Mouse (Mus musculus): ENCODE measurements around the gene Tbcb. TPM values are rescaled to one million over a fixed set of nuclear protein-coding genes. Genes with fewer than 3 reads are reported as not detected.

The Tbcb gene
- 145 and 170 TPM in 2 replicates for polyA plus RNA-seq (2015; fragmentation: Nextera tagmentation; extraction: Ambion mirVana)

- Histone ChIP-seq H3K36me3 (peaks cover 50% of the 10 kb centered on the region), H3K4me3 (peak within 1 kb of the TSS; percentile 87), H3K27ac (replicated peaks) (peak within 1 kb of the TSS; percentile 95), H3K9me3 (no peaks in the 10 kb centered on the region), H3K4me1 (peaks cover 18% of the 10 kb centered on the region), H3K27me3 (replicated peaks) (no peaks in the 10 kb centered on the region), H3K4me2 (peak within 1 kb of the TSS; percentile 93), H3K9ac (peak within 1 kb of the TSS; percentile 91)
- ATAC-seq (ENCODE audit: extremely low read depth, insufficient number of reproducible peaks, low FRiP score, low TSS enrichment) = peak; percentile 93
- WGBS = under 1% methylated on average over 67 of the region's 67 CpGs
These were observed at the start of gene Tbcb, which contains the start of gene Polr2i for GRCm38 (mm10) chr7:30231669-30232454. Tbcb (minus strand) TSS chr7:30232272. Polr2i (plus strand) TSS chr7:30231948.

GRCm38 (mm10) chr7:30281522-30281921 is 49.5 kb upstream of the Tbcb start:
- ATAC-seq (ENCODE audit: extremely low read depth, insufficient number of reproducible peaks, low FRiP score, low TSS enrichment) = no peak
- peak overlapping the region; percentile 94 for H3K4me2 ChIP-seq
- H3K4me3 ChIP-seq = no peak overlapping the region
- no peaks in the 10 kb centered on the region for H3K36me3 ChIP-seq
- H3K9me3 ChIP-seq = no peaks in the 10 kb centered on the region
- peaks cover 22% of the 10 kb centered on the region for H3K4me1 ChIP-seq
- H3K9ac ChIP-seq = 0 out of 2 replicates have a peak overlapping the region, but pooled peaks have one; percentile 83
- H3K27ac ChIP-seq (replicated peaks) = peak overlapping the region; percentile 99
- WGBS = 69% methylated on average over 4 of the region's 4 CpGs
- no peaks in the 10 kb centered on the region for H3K27me3 ChIP-seq (replicated peaks)

DNA sequence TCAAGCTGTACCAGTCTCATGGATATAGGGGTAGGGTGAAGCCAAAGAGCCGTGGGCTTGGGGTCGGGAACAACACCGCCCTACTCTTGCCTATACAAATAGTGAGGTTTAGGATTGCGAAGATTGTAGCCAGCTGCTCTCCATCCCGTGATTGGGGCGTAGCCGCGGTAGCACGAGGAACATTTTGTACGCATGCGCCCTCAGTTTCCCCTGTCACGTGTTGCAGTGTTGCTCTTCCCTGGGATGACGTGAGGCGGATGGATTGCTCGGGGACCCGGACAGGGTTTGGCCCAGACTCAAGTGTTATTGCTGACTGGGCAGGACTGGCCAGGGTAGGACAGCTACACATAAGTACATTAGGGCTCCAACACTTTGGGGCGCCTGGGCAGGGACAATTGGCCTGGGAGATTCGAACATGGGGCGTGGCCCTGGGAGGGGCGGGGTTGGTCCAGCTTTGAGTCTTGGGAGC is 48.6 kb upstream of the Tbcb start:
- Histone ChIP-seq H3K36me3 (no peaks in the 10 kb centered on the region), H3K4me3 (peak overlapping the region; percentile 86), H3K4me2 (peak overlapping the region; percentile 94), H3K27ac (replicated peaks) (peak overlapping the region; percentile 99), H3K4me1 (peaks cover 22% of the 10 kb centered on the region), H3K9ac (peak overlapping the region; percentile 83), H3K27me3 (replicated peaks) (no peaks in the 10 kb centered on the region), H3K9me3 (no peaks in the 10 kb centered on the region)
- WGBS = under 1% methylated on average over 20 of the region's 20 CpGs
- peak; percentile 76 for ATAC-seq (ENCODE audit: extremely low read depth, insufficient number of reproducible peaks, low FRiP score, low TSS enrichment)

- H3K9ac ChIP-seq = peak within 1 kb of the TSS; percentile 83
- H3K36me3 ChIP-seq = no peaks in the 10 kb centered on the region
- peak; percentile 95 for ATAC-seq (ENCODE audit: extremely low read depth, insufficient number of reproducible peaks, low FRiP score, low TSS enrichment)
- under 1% methylated on average over 49 of the region's 49 CpGs for WGBS
- H3K9me3 ChIP-seq = no peaks in the 10 kb centered on the region
- H3K4me3 ChIP-seq = peak within 1 kb of the TSS; percentile 86
- peak within 1 kb of the TSS; percentile 99 for H3K27ac ChIP-seq (replicated peaks)
- H3K4me2 ChIP-seq = peak within 1 kb of the TSS; percentile 94
- H3K27me3 ChIP-seq (replicated peaks) = no peaks in the 10 kb centered on the region
- peaks cover 28% of the 10 kb centered on the region for H3K4me1 ChIP-seq
These were observed 48.0 kb upstream of the Tbcb start, which contains the start of the genes Thap8 and Wdr62 for GRCm38 (mm10) chr7:30279951-30280669. Thap8 (plus strand) TSS chr7:30280094. Wdr62 (minus strand) TSS chr7:30280419.

DNA sequence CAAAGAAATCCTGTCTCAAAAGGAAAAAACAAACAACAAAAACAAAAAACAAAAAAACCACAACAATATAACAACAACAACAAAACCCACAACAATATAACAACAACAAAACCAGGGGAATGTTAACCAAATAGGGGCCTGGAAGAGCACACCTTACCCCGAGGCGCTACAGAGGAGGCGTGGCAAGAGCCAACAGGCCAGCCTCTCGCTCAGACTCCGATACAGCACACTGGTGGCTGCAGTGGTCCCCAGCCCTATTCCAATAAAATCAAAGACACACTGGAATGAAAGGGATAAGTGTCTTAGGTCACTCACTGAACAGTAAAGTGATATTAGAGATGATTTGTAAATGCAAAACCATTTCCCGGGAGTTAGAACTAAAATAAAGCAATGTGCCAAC is 47.5 kb upstream of the Tbcb start:
- Histone ChIP-seq H3K27me3 (replicated peaks) (no peaks in the 10 kb centered on the region), H3K36me3 (no peaks in the 10 kb centered on the region), H3K9ac (peak overlapping the region; percentile 83), H3K4me1 (peaks cover 34% of the 10 kb centered on the region), H3K27ac (replicated peaks) (peak overlapping the region; percentile 99), H3K9me3 (no peaks in the 10 kb centered on the region), H3K4me3 (peak overlapping the region; percentile 86), H3K4me2 (peak overlapping the region; percentile 94)
- ATAC-seq (ENCODE audit: extremely low read depth, insufficient number of reproducible peaks, low FRiP score, low TSS enrichment) = no peak
- 1% methylated on average over 6 of the region's 6 CpGs for WGBS

- ATAC-seq (ENCODE audit: extremely low read depth, insufficient number of reproducible peaks, low FRiP score, low TSS enrichment) = no peak
- peaks cover 37% of the 10 kb centered on the region for H3K4me1 ChIP-seq
- no peaks in the 10 kb centered on the region for H3K9me3 ChIP-seq
- no peak overlapping the region for H3K27ac ChIP-seq (replicated peaks)
- 60% methylated on average over 2 of the region's 2 CpGs for WGBS
- H3K4me2 ChIP-seq = peak overlapping the region; percentile 94
- peak overlapping the region; percentile 86 for H3K4me3 ChIP-seq
- H3K36me3 ChIP-seq = no peaks in the 10 kb centered on the region
- H3K9ac ChIP-seq = peak overlapping the region; percentile 83
- H3K27me3 ChIP-seq (replicated peaks) = no peaks in the 10 kb centered on the region
These were observed 46.8 kb upstream of the Tbcb start for GRCm38 (mm10) chr7:30278911-30279310.

DNA sequence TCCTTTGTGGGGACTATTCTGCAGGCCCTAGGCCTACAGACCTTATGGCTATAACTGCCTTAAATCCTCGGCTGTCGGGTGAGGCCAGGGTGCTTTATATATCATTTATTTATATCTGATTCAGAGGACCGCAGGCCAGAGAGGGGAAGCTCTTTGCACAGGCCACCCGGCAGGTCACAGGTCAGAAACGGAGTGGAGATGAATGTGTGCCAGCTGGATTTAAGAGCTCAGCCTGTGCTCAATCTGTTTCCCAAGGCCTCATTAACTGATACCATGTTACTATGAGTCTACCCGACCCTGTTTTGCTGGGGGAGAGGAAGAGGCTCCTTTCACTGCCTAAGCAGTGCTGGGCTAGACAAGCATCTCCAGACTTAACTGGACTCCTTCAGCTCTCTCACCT is 42.3 kb upstream of the Tbcb start:
- Histone ChIP-seq H3K4me1 (peaks cover 22% of the 10 kb centered on the region), H3K4me3 (no peak overlapping the region), H3K9ac (no peak overlapping the region), H3K4me2 (no peak overlapping the region), H3K27ac (replicated peaks) (no peak overlapping the region), H3K36me3 (peaks cover 28% of the 10 kb centered on the region), H3K9me3 (no peaks in the 10 kb centered on the region), H3K27me3 (replicated peaks) (no peaks in the 10 kb centered on the region)
- no peak for ATAC-seq (ENCODE audit: extremely low read depth, insufficient number of reproducible peaks, low FRiP score, low TSS enrichment)
- 64% methylated on average over 6 of the region's 6 CpGs for WGBS

GRCm38 (mm10) chr7:30269641-30270040 is 37.6 kb upstream of the Tbcb start:
- Histone ChIP-seq H3K4me2 (no peak overlapping the region), H3K27ac (replicated peaks) (no peak overlapping the region), H3K9ac (no peak overlapping the region), H3K27me3 (replicated peaks) (no peaks in the 10 kb centered on the region), H3K4me1 (peaks cover 14% of the 10 kb centered on the region), H3K9me3 (no peaks in the 10 kb centered on the region), H3K36me3 (peaks cover 60% of the 10 kb centered on the region), H3K4me3 (no peak overlapping the region)
- no peak for ATAC-seq (ENCODE audit: extremely low read depth, insufficient number of reproducible peaks, low FRiP score, low TSS enrichment)
- WGBS = 85% methylated on average over 4 of the region's 4 CpGs

GRCm38 (mm10) chr7:30266780-30267179 is 34.7 kb upstream of the Tbcb start:
- whole genome bisulfite sequencing = 36% methylated on average over 3 of the region's 3 CpGs
- Histone ChIP-seq H3K4me1 (peaks cover 10% of the 10 kb centered on the region), H3K36me3 (peaks cover 77% of the 10 kb centered on the region), H3K9me3 (no peaks in the 10 kb centered on the region), H3K27me3 (replicated peaks) (no peaks in the 10 kb centered on the region), H3K4me2 (no peak overlapping the region), H3K27ac (replicated peaks) (0 out of 2 replicates have a peak overlapping the region, but pooled peaks have one; percentile 13), H3K4me3 (no peak overlapping the region), H3K9ac (no peak overlapping the region)
- no peak for ATAC-seq (ENCODE audit: extremely low read depth, insufficient number of reproducible peaks, low FRiP score, low TSS enrichment)

GRCm38 (mm10) chr7:30265935-30266334 is 33.9 kb upstream of the Tbcb start:
- Histone ChIP-seq H3K27me3 (replicated peaks) (no peaks in the 10 kb centered on the region), H3K4me2 (no peak overlapping the region), H3K4me3 (no peak overlapping the region), H3K27ac (replicated peaks) (no peak overlapping the region), H3K9me3 (no peaks in the 10 kb centered on the region), H3K36me3 (peaks cover 77% of the 10 kb centered on the region), H3K4me1 (peaks cover 10% of the 10 kb centered on the region), H3K9ac (no peak overlapping the region)
- WGBS = 87% methylated on average over 7 of the region's 7 CpGs
- no peak for ATAC-seq (ENCODE audit: extremely low read depth, insufficient number of reproducible peaks, low FRiP score, low TSS enrichment)

GRCm38 (mm10) chr7:30265531-30265930 is 33.5 kb upstream of the Tbcb start:
- no peak overlapping the region for H3K27ac ChIP-seq (replicated peaks)
- H3K4me3 ChIP-seq = no peak overlapping the region
- ATAC-seq (ENCODE audit: extremely low read depth, insufficient number of reproducible peaks, low FRiP score, low TSS enrichment) = no peak
- H3K9ac ChIP-seq = no peak overlapping the region
- H3K27me3 ChIP-seq (replicated peaks) = no peaks in the 10 kb centered on the region
- H3K9me3 ChIP-seq = no peaks in the 10 kb centered on the region
- peaks cover 75% of the 10 kb centered on the region for H3K36me3 ChIP-seq
- no peak overlapping the region for H3K4me2 ChIP-seq
- peaks cover 10% of the 10 kb centered on the region for H3K4me1 ChIP-seq
- WGBS = 91% methylated on average over 5 of the region's 5 CpGs

Measured in heart, embryonic 13.5 days (tissue).